Mouse (Mus musculus): ENCODE data around the gene Camta2.

Camta2 gene

DNA sequence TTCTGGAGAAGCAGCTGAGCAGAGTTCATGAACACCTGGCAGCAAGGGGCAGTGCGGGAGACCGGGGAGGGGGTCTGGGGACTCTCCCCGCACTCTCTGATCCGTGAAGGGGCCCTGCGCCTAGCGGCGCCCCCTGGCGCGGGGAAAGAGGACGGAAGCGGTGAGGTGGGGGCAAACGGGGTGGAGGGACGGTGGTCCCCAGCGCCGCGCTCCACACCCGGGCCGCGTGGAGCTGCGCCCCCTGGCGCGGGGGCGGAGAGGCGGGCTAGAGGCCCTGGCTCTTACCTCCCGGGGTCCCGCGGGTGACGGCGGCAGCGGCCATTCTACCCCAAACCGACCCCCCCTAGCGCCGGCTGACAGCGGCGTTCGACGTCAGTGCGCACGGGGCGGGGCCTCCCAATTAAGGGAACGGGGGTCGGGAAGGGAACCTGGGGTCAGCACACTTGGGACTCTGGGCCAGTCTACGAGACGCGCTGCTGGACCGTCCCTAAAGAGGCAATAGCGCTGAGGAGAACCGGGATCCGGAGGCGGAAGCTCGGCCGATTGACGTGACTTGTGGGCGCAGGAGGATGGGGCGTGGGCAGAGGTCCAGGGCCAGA lies at the start of gene Camta2:
Camta2 (minus strand) TSS at position 505 of the 599 bp plus-strand sequence.
- in situ Hi-C loops (cut with MboI, MseI) = loop anchor here (5.0 kb wide), 1 partner anchor 65 kb away; no protein-coding TSS in a partner anchor

DNA sequence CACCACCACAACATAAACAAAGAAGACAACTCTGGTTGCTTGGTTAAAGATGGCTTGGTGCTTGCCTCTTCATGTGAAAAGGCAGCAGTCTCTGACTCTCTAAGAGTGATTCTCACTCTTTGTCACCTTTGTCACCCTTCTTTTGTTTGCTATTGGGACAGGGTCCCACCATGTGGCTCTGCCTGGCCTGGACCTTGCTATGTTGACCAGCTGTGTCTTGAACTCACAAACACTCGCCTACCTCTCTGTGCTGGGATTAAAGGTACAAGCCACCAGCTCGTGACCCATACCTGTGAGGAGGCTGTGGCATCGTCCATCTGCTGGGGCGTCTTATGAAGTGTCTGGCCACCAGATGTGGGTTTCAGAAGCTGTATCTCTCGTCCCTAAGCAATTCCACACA lies 45.4 kb upstream of the Camta2 start:
- in situ Hi-C loops (cut with MboI, MseI) = no loop called here

DNA sequence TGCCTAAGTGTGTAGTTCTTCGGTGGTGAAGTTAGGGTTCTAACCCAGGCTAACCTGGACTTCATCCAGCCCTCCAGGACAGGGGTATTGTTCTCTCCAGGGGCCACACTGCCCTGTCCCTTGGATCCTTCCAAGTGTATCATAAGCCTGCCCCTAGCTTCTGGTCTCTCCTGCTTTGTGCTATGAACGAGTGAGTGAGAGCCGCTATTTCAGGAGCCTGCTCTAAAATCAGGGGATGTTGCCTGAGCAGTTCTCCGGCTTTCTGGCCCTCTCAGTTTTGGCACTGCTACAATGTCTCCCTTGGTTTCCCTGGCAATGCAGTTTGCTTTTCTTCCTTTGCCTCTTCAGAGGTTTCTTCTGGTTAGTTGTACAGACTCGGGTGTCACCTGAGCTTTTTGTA lies 43.3 kb upstream of the Camta2 start:
- in situ Hi-C loops (cut with MboI, MseI) = no loop called here

DNA sequence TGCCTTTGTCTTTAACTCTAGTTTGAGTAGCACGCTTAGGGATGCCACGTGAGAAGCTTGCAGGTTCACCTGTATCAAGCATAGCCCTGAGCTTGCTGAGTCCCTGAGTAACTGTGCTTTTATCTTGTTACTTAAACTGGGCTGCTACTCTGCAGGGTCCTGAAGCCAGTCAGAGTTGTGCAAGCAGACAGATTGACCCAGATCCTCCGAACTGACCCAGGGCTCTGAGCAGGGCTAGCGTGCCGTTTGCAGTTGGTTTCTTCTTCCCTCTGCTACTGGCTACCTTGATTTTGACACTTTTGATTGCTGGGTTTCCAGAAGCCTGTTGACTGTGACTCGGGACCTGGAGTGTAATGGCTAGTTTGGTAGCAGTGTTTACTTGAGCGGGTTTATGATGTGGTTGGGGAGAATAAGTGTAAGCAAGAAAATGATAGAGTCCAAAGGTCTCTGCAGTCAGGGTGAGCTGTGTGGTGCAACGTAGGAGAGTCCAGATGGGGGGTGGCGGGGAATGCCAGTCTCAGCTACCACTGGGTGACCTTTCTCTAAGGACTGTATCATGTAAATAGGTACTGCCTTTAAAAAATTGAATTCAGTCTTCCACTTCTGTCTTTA lies 42.6 kb upstream of the Camta2 start:
- in situ Hi-C loops (cut with MboI, MseI) = no loop called here

DNA sequence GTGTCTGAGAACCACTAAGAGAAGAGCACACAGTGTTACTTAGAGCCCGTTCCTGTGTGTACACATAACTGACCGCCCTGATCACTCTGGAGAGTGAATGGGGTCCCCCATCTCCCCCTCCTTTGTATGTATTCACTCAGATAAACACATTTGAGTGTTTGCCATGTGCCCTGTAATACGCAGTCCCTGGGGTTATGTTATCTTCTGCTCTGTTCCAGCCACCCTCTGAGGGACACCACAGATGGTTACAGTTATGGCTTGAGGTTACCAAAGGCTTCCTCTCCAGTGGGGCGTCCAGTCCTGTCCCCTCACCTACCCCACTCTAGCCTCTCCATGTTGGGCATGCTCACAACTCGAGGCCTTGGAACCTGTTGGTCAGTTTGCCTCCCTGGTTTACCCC lies 39.5 kb upstream of the Camta2 start:
- in situ Hi-C loops (cut with MboI, MseI) = no loop called here

DNA sequence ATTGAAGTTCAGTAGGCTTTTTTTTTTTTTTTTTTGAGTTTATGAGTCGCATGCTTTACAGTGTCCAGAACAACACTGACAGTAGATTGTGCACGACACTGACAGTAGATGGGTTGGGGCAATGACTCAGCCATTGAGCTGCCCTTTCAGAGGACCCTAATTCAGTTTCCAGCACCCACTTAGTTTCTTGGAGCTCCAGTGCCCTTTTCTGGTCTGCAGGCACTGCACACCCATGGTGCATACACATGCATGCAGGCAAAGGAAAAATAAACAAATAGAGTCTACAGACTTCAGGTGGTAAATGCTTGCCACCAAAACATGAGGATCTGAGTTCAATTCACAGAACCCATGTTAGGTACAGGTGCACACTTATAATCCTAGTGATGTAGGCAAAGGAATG lies 38.7 kb upstream of the Camta2 start:
- in situ Hi-C loops (cut with MboI, MseI) = no loop called here

DNA sequence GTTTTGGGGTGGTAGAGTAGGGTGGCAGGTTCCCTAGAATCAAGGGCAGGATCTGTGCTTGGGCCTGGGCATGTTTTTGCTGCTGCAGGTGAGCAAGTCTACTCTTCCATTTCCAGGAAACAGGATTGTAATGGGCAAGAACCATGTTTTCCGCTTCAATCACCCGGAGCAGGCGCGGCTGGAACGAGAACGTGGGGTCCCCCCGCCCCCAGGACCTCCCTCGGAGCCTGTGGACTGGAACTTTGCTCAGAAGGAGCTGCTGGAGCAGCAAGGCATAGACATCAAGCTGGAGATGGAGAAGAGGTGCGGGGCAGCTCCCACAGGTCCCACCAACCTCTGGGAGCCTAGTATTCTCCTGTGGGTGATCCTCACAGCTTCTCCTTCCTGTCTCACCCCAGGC lies 36.8 kb upstream of the Camta2 start:
- in situ Hi-C loops (cut with MboI, MseI) = no loop called here

DNA sequence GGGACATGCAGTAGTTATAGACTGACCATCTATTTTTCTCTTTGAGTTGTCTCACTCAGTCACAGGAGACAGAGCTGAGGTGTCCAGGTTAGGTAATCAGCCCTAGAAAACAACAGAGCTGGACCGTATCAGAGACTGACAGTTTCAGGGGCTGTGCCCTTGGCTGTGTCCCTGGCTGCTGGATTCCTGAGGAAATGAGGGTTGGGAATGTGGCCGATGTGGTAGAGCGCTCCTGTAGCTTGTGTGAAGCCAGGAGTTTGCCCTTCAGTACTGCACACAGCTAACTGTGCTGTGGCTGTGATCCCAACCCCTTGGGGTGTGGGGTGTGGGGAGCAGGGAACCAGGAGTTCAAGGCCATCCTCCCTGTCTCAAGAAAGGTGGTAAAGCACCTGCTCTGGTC lies 33.2 kb upstream of the Camta2 start:
- in situ Hi-C loops (cut with MboI, MseI) = no loop called here

DNA sequence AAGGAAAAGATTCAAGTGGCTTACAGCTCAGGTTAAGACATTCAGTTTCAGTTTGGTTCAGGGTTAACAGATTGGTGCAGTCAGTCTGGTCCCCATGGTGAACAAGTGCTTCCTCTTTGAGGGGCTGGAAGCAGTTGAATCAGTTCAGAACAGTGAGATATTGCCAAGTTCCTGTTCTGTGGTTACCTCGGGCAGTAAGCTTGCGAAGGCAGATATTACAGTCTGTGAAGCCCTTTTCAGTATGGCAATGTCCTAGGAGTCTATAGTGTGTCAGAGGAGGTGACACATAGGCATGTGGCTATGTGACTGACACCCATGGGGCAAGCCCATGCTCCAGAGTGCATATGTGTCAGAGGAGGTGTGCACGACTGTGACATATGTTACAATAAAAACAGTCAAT lies 32.7 kb upstream of the Camta2 start:
- in situ Hi-C loops (cut with MboI, MseI) = no loop called here

DNA sequence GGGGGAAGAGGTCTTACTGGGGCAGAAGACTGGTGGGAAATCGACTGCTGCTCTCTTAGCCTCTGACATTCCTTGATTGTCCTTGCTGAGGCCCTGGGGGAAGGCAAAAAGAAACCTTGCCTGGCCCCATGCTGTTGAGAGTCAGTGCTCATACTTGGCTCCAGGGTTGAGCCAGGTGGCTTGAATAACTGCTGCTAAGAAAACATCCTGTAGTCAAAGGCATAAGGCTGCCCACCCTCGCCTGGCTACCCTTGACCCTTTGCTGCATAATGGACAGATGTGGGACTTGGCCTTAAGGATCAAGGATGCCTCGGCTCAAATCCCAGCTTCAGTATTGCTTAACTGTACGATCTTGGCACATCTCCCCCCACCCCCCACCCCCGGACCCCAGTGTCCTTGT lies 30.6 kb upstream of the Camta2 start:
- in situ Hi-C loops (cut with MboI, MseI) = no loop called here

DNA sequence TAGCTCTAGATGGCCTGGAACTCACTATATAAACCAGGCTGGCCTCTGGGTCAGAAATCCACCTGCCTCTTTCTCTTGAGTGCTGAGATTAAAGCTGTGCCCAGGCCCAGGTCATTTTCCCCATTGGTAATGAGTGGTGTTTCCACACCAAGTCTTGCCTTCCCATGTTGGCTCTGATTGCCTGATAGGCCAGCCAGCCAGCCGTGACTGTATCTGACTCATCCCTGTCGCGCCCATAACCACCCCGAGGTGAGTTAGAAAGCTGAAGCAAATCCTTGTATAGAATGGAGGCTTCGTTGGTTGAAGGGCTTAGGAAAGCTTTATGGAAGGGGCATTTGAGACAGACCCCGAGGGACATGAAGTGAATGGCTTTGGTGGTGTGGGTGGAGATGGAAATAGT lies 27.9 kb upstream of the Camta2 start:
- in situ Hi-C loops (cut with MboI, MseI) = no loop called here

DNA sequence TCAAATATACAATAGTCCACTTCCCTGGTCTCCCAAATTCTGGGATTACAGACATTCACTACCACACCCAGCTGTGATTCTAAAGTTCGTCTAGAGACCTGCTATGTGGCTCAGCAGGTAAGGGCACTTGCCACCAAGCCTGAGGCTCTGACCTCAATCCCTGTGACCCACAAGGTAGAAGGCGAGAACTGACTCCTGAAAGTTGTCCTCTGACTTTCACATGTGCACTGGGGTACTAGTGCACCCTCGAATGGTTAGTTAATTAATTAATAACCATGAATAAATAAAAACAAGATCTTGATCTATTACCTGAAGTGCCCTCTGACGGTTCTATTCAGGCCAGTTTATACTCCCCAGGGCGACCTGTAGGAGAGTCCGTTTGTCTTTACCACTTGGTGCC lies 25.3 kb upstream of the Camta2 start:
- in situ Hi-C loops (cut with MboI, MseI) = no loop called here

DNA sequence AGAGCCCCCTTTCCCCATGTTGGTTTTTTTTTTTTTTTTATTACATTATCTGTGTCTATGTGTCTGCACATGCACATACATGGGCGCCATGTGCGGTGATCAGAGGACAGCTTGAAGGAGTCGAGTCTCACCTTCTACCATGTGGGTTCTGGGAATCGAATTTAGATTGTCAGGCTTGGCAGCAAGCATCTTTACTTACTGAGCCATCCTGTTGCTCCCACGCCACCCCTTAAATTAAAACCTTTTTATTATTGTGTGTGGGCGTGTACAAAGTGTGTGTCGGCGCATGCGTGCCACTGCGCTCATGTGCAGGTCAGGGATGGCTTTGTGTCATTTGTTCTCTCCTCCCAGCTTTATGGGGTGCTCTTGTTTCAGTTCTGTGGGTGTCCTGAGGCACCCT lies 23.1 kb upstream of the Camta2 start:
- in situ Hi-C loops (cut with MboI, MseI) = no loop called here

DNA sequence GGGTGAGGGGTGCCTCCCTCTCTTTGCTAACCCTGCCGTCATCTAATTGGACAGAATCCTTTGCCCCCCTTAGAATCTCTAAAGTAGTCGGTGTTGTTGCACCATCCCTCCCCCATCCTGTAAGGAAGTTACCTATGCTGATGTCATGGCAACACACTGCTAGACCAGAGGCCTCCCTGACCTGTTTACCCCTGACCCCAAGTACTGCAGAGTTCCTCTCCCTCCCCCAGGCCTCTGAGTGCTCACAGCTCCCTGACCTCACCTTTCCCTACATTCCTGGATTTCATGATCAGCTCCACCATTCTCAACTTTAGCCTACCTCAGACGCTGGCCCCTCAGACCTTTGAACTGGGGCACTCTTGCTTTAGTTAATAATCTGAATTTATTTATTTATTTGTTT lies 18.2 kb upstream of the Camta2 start:
- in situ Hi-C loops (cut with MboI, MseI) = no loop called here

DNA sequence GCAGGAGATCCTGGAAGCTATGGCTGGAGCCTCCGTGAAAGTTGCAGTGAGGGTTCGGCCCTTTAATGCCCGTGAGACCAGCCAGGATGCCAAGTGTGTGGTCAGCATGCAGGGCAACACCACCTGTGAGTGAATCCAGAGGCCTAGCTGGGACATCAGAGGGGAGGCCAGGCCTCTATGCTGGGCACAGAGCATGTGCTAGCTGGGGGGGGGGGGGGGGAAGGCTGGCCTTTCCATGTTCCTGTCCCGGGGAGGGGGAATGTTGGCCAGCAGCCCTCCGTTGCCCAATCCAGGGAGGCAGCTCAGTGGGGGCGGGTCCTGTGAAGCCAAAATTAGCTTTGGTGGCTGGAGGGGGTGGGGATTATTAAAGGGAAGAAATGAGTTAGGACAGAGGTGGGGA lies 14.9 kb upstream of the Camta2 start:
- in situ Hi-C loops (cut with MboI, MseI) = loop anchor here (5.0 kb wide), 1 partner anchor 50 kb away; the partner anchor contains the start of gene Pfn1

DNA sequence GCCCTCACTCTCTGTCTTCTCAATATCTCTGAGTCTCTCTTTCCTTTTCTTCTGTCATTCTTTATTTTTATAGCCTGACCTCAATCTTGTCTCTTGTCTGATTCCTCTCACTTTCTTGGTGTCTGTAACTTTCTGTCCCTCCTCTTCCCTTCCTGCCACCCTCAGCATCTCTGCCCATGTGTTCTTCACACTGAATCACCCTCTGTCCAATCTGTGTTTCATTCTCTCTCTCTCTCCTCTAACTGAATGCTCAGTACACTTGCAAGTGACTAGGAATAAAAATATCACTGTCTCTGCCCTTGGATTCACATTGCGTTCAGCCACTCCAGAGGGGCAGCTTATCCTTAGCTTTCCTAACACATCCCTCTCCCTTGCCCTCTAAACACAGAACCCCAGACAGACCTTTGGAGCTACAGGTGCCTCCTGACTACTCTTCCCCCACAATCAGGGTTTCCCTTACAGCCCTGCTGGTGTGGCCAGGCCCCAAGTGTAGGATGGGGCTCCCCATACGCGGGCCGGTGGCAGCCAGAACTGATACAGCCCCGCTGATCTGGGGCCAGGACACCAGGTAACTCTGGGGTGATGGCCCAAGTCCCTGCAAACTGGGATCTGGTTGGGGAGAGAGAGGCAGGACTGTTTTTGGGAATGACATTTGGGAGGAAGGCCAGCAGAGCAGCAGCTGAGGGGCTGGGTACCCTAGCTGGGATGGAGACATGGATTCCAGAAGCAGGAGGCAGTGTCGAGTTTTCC lies 14.3 kb upstream of the Camta2 start:
- in situ Hi-C loops (cut with MboI, MseI) = loop anchor here (5.0 kb wide), 1 partner anchor 50 kb away; the partner anchor contains the start of gene Pfn1

DNA sequence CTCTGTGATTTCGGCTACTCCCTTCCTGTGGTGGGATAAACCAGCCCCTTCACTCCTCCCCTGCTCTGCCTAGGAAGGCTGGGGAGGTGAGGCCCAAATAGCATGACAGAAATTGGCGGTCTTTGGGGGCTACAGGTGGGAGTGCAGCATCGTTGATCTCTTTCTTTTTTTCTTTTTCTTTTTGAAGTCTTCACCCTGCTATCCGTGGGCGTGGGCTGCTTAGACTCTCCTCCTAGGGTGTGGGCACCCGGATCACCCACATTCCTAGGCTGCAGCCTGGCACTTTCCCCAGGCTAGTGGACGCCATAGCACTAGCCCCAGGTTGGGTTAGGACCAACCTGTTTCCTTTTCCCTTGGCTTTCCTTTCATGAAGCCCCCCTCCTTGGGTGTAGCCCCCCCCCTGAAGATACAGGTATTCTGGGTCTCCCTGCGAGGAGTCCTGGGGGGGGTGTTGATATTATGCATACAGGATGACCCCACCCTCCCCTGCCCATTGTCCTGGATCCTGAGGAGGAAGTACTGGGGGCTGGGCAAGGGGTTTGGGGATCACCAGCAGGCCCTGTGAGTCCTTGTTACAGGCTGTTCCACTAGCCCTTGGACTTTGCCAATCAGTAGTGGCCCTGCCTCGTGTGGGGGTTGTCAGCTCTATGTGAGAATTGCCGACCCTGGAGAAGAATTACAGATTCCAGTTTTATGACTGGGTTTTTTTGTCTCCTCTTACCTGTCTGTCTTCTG lies 13.5 kb upstream of the Camta2 start:
- in situ Hi-C loops (cut with MboI, MseI) = loop anchor here (5.0 kb wide), 1 partner anchor 49 kb away; the partner anchor contains the start of gene Pfn1

DNA sequence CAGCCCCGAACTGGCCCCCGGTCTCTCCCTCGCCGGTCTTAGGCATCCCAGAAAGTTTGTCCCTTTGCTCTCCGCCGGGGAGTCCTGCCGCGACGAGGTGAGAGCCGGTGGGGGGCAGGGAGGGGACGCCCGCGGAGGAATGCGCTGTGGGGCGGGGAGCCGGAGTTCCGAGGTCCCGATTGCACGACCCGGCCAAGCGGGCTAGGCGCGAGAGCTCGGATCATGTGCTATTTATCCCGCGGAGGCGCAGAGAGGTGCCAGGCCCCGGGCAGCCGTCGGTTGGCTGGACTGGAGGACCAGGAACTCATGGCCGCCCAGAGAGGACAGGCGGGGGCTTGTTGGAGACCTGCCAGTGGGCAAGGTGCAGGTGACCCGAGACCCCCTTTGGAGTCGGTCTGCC lies 12.7 kb upstream of the Camta2 start:
- in situ Hi-C loops (cut with MboI, MseI) = loop anchor here (5.0 kb wide), 1 partner anchor 48 kb away; the partner anchor contains the start of gene Pfn1

DNA sequence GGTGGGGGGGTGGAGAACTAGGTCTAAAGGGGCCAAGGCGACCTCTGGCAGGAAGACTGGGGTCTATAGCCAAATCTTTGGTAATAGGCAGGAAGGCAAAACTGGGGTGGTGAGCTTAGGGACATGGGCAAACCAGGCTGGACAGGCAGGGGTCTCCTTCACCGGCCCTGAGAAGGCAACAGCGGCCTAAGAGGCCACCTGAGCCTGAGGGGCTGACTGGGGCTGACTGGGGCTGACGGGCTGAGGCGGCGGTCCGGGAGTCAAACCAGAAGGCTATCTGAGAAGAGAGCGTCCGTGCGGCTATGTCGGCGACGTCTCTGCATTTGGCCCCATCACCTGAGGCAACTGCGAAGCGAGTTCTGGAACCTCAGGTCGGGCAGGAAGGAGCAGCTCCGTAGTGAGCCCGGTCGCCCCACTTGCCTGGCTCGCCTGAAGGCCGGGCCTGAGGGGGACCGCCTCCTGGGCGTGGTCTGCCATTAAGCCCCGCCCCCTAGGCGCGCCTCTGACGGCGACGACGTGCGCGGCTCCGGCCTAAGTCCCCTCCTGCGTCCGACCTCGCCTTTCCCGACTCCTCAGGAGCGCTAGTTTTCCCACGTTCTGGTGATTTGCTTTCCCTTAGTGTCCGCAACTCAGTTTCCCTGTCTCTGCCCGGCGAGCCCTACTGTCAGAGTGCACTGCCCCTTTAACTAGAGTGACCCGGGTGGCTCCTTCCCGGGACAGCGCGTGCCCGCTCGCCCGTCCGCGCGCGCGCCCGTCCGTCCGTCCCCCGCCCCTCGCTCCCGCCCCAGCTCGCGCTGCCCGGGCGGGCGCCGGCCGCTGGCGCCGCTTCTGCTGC lies 12.0 kb upstream of the Camta2 start, which contains the start of the genes Inca1 and Kif1c:
Inca1 (minus strand) TSS at position 434 of the 835 bp plus-strand sequence.
Kif1c (plus strand) TSS at position 827 of the 835 bp plus-strand sequence.
- in situ Hi-C loops (cut with MboI, MseI) = loop anchor here (5.0 kb wide), 1 partner anchor 48 kb away; the partner anchor contains the start of gene Pfn1

DNA sequence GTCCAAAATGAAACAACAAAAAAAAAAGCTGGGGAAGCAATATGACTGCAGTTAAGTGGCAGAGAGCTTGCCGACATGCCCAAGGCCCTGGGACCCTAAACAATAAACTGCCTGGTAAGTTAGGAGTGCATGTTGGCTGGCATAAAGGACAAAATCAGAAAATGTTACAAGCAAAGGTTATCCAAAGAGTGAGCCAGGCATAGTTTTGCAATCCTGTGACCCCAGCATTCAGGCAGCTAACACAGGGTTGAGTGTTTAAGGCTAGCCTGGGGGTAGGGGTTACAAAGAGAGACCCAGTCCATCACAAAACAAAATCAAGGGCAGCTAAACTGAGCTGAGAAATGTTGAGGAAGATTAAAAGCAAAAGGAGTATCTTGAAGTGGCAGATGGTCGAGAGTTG lies 11.1 kb upstream of the Camta2 start:
- in situ Hi-C loops (cut with MboI, MseI) = no loop called here

DNA sequence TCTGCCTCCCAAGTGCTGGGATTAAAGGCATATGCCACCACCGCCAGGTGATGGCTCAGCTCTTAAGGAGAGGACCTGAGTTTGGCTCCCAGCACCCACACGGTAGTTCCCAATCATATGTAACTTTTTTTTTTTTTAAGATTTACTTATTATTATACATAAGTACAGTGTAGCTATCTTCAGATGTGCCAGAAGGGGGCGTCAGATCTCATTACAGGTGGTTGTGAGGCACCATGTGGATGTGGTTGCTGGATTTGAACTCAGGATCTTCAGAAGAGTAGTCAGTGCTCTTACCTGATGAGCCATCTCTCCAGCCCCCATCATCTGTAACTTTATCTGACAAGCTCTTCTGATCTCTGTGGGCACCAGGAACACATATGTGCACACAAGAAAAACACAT lies 9.5 kb upstream of the Camta2 start:
- in situ Hi-C loops (cut with MboI, MseI) = no loop called here
